Mouse (Mus musculus) bone marrow macrophage, adult 2 months (primary cell): Measurements from ENCODE around the gene Iqcf3.

Experiments
- CTCF ChIP-seq: IDR thresholded peaks from 2 replicates; pipeline ENCODE4 v1.5.1; 2012; ENCODE audit warnings: low read depth, mild to moderate bottlenecking, low read length, moderate library complexity
- POLR2A ChIP-seq: IDR thresholded peaks from 2 replicates; pipeline ENCODE4 v1.6.1; 2012; ENCODE audit warnings: mild to moderate bottlenecking, low read depth, low read length, borderline replicate concordance

DNA sequence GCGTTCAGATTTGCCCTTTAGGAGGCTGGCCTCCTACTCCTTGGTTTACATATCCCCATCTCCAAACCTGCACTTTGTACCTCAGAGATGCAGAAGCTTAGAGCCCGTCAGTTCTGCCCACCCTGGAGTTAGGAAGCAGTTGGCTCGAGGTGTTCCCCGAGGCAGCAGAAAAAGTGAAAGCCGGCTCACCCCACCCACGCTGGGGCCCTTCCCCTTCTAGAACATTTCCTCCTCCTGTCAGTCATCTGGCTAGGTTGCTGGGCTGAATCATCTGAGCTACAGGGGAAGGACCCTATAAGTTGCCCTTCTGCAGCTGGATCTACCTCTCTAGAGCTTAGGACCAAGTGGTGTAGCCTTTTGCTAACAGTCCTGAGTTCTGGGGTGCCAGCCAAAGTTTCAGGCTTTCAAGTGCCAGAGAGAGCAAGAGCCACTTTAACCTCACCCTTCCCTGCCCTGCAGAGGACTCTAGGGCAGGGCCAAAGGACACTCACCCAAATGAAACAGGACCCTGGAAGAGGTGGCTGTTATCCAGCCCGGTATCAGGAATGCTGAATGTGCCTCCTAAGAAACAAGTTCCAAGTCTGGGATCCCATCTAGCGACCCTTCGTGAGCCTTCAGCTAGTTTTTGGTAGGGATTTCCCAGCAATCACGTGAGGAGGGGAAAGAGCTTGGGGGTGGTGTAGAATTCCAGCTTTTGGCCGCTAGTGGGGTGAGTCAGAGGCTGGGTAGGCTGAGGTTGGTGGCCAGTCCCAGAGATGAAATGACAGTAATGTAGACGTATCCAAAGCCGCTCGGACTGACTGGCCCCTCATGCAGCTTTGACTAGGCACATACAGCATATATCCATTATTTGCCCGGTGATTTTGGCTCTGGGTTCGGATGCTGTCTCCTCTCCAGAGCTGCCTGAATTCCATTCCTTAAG lies 85.2 kb downstream of the Iqcf3 start:
- TF ChIP-seq CTCF (no peak), POLR2A (no peak; the same call in 1 of the 2 replicates)
